Mouse (Mus musculus) retina, postnatal 7 days (tissue): ENCODE measurements at regions not wholly inside any gene's neighbourhood (a gene's known extent, or its start where the extent isn't known, plus 50 kb on each side); places are given as distances from the start of the nearest gene placed in this dataset.

Experiments used
- DNase-seq: peaks from one replicate; pipeline ENCODE4 v3.0.0-alpha.2; 2012; ENCODE audit warnings: low read depth, low spot score

- no peak for DNase-seq
These were observed 174.8 kb downstream of the Nfkbiz start for GRCm38 (mm10) chr16:55663946-55664345.

- no peak for DNase-seq
These were observed 201.8 kb downstream of the Nfkbiz start for GRCm38 (mm10) chr16:55636667-55637450.

- DNase-seq = no peak
These were observed 202.5 kb downstream of the Nfkbiz start for GRCm38 (mm10) chr16:55636224-55636623.

- no peak for DNase-seq
These were observed 204.0 kb downstream of the Nfkbiz start for GRCm38 (mm10) chr16:55634691-55635090.

- no peak for DNase-seq
These were observed 206.5 kb downstream of the Nfkbiz start for GRCm38 (mm10) chr16:55632220-55632619.

GRCm38 (mm10) chr16:55631637-55632036, 207.1 kb downstream of the Nfkbiz start:
- no peak for DNase-seq

GRCm38 (mm10) chr16:55631048-55631447, 207.7 kb downstream of the Nfkbiz start:
- no peak for DNase-seq

GRCm38 (mm10) chr16:55627531-55627930, 211.2 kb downstream of the Nfkbiz start:
- DNase-seq = no peak

GRCm38 (mm10) chr16:55623422-55623821, 215.3 kb downstream of the Nfkbiz start:
- DNase-seq = no peak

- DNase-seq = no peak
These were observed 219.0 kb downstream of the Nfkbiz start for GRCm38 (mm10) chr16:55619731-55620130.

GRCm38 (mm10) chr16:55617958-55618357, 220.7 kb downstream of the Nfkbiz start:
- DNase-seq = no peak

- DNase-seq = no peak
These were observed 221.2 kb downstream of the Nfkbiz start for GRCm38 (mm10) chr16:55617506-55617905.

- no peak for DNase-seq
These were observed 222.1 kb downstream of the Nfkbiz start for GRCm38 (mm10) chr16:55616408-55617120.

GRCm38 (mm10) chr16:55612873-55613272, 225.8 kb downstream of the Nfkbiz start:
- DNase-seq = no peak

GRCm38 (mm10) chr16:55612001-55612400, 226.7 kb downstream of the Nfkbiz start:
- DNase-seq = no peak

- DNase-seq = no peak
These were observed 227.5 kb downstream of the Nfkbiz start for GRCm38 (mm10) chr16:55611172-55611571.

- DNase-seq = no peak
These were observed 230.3 kb downstream of the Nfkbiz start for GRCm38 (mm10) chr16:55608361-55608760.

- DNase-seq = no peak
These were observed 232.1 kb downstream of the Nfkbiz start for GRCm38 (mm10) chr16:55606447-55607239.

- no peak for DNase-seq
These were observed 235.1 kb downstream of the Nfkbiz start for GRCm38 (mm10) chr16:55603611-55604010.

- DNase-seq = no peak
These were observed 249.2 kb downstream of the Nfkbiz start for GRCm38 (mm10) chr16:55589382-55589956.

GRCm38 (mm10) chr16:55587138-55587537, 251.6 kb downstream of the Nfkbiz start:
- no peak for DNase-seq

- no peak for DNase-seq
These were observed 255.8 kb downstream of the Nfkbiz start for GRCm38 (mm10) chr16:55582906-55583305.
